Comparison of ENCODE assay signal across 19 mouse cellular contexts in the genomic region with DNA sequence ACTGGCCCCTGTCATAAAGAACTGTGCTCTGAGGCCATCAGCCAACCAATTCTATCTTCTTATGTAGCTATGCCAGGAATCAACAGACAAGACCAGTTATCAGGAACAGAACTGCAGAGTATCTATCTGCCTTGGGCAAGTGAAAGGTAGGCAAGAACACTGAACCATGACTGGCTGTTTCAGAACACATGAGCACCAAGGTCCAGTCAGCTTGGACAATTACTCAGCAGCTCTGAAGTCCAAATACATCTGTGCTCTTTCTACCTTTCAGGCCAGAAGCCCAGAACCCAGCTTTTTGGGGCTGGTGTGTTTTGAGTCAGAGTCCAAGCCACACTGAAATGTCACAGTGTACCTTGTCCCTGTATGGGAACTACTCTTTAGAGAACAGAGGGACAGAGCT. TPM values are rescaled to one million over a fixed set of nuclear protein-coding genes. Genes with fewer than 3 reads are reported as not detected.
"Had no signal": no experiment of that assay in that cellular context is flagged by ENCODE, and none has a peak within 500 bp of the region (broad histone marks: within the 10 kb centered on the region; RNA-seq: fewer than 3 reads in every experiment).

No protein-coding gene starts in this region.

- H3K4me1 ChIP-seq: midbrain, embryonic 10.5 days; midbrain, embryonic 12.5 days; neural tube, embryonic 13.5 days; neural tube, embryonic 15.5 days; stomach, embryonic 15.5 days had no signal

- DNase-seq: lung, adult 18-20 months; lung, embryonic 14.5 days; lung, postnatal 10 days; lung, postnatal 4 days; retina, postnatal 1 day; right cerebral cortex, adult 18-20 months; right cerebral cortex, postnatal 14 days; thymus, adult 2 months; thymus, postnatal 25 days; thymus, postnatal 4 days had no signal

- H3K36me3 ChIP-seq: midbrain, embryonic 10.5 days; midbrain, embryonic 12.5 days; neural tube, embryonic 13.5 days; neural tube, embryonic 15.5 days; stomach, embryonic 15.5 days had no signal

- H3K4me3 ChIP-seq: midbrain, embryonic 10.5 days; midbrain, embryonic 12.5 days; myocyte; neural tube, embryonic 13.5 days; neural tube, embryonic 15.5 days; stomach, embryonic 15.5 days had no signal

- H3K27ac ChIP-seq: midbrain, embryonic 10.5 days; midbrain, embryonic 12.5 days; neural tube, embryonic 13.5 days; neural tube, embryonic 15.5 days; stomach, embryonic 15.5 days; stomach, postnatal 0 days had no signal

- H3K27me3 ChIP-seq: midbrain, embryonic 12.5 days; neural tube, embryonic 13.5 days; neural tube, embryonic 15.5 days; stomach, embryonic 15.5 days had no signal

RNA-seq across cellular contexts. Expression of gene Tectb, which starts 10.1 kb away (rescaled TPM):
- polyA plus RNA-seq: lung, embryonic 14.5 days; midbrain, embryonic 10.5 days; myocyte; neural tube, embryonic 11.5 days; neural tube, embryonic 15.5 days; spleen, adult 2 months; stomach, embryonic 15.5 days had no signal
